Mouse (Mus musculus) left cerebral cortex, postnatal 10 days (tissue): Measurements from ENCODE around the gene Tlr5. TPM values are rescaled to one million over a fixed set of nuclear protein-coding genes. Genes with fewer than 3 reads are reported as not detected.

ENCODE experiments used
- DNase-seq, 2 experiments: peaks; one replicate each; pipeline ENCODE4 v3.0.0; 2021 to 2022; ENCODE audit warnings: low spot score in 2 of 2, mixed read lengths in 1 of 2; ENCODE audit errors: extremely low spot score in 1 of 2
- intact Hi-C: fragments of 180-260 bp; cut with DNase I; formaldehyde crosslinking; loops from one replicate; pipeline ENCODE4 v1.15.1; 2025
- total RNA-seq, 2 experiments: library from RNA; stranded (reverse); gene quantifications; 2 replicates each; pipeline ENCODE4 v1.2.3; 2021

Gene Tlr5
- total RNA-seq, 2 experiments from 2014 or later = 0.34 to 0.45 TPM

DNA sequence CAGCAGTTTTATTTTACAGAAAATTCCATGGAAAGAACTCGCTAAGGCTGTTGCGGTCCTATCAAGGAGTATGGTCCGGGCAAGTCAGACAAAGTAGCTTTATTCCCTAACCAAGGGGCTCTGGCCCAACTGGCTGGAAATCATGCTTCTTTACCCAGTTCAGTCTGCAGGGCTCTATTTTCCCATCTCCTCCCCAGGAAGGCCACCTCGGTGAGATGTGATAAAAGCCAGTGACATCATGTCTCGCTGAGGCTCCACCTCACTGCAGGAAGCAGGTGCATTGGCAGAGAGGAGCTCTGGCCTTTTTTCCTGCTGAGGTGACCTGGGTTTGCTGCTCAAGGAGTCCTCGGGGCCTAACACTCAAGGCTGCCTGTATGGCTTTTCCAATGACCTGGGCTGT, 26.1 kb downstream of the Tlr5 start:
- intact Hi-C loops = no loop called here
- no peak for DNase-seq

DNA sequence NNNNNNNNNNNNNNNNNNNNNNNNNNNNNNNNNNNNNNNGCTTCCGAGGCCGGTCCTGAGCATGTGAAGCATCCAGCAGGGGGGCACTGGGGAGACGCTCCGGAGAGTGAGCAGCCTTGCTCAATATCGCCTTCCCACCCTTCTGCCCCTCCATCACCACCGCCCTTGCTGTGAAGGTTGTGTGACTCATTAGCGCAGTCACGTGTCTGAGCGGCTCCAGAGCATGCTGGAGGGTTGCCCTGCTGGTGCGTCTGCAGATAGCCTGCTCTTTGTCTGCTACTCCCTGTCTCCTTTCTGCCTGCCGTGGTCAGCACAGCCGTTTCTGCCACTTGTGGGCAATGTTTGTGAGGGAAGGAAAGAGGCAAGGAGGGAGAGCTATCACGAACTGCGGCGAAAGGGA, 28.4 kb downstream of the Tlr5 start:
- intact Hi-C loops = no loop called here
- DNase-seq = peak; percentile 71 to 90

DNA sequence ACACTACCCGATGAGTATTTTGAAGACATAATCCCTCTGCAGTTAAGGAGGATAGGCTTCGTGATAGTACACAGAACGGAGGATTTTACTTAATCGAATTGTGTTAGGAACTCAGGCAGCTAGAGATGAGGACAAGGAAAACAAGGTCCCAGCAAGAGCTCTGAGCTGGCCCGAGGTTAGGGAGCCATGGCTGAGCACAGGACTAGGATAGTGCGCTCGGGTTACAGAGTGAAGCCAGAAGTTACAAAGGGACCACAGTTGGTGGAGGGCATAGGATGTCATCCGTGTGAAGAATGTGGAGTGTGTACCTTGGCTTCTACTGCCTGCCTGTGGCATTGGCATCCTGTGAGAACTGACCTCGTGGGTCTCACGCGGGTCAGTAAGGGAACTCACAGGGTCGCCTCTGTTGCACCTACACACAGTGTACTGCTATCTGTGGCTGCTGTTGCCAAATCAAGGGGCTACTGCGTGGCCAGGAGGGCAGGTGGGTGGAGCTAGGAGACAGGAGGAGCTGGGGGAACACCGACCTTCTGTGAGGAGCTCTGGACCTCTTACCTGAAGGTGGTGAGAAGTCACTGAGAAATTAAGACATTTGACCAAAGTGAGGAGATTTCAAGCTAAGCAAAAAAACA, 29.0 kb downstream of the Tlr5 start:
- no peak for DNase-seq
- intact Hi-C loops = no loop called here

DNA sequence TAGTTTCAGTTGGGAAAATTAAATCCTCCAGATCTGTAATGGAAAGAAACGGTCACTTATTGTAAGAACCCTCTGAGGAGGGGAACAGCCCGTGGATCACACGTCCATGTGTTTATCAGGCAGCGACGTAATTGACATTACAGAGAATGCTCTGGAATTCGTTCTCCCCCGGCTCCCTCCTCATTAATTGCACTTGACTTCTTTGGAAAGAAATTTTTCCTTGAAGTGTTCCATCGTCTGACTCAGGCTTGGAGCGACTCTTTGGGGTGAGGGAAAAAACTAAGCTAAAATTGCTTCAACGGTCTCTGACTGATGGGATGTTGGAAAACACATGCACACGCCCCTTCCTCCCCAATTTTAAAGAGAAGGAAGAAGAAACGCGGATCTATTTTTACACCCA, 31.7 kb downstream of the Tlr5 start:
- intact Hi-C loops = no loop called here
- DNase-seq = no peak

DNA sequence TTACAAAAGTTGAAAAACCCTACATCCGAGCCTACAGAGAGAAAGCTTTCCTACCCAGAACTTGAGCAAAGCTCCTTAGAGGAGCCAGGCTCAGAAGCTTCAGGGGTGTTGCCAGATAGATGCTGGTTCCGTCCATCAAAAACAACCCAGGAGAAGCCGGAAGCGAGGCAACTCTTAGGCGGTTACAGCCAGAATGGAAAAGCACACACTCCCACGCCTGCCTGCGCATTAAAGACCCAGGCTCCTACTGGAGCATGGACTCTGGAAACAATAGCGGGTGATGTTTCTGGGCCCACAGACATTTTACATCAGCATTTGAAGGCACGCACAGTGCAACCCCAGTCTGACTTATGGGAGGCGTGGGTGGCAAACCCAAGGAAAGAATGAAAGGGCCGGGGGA, 32.2 kb downstream of the Tlr5 start:
- DNase-seq = no peak
- intact Hi-C loops = no loop called here

DNA sequence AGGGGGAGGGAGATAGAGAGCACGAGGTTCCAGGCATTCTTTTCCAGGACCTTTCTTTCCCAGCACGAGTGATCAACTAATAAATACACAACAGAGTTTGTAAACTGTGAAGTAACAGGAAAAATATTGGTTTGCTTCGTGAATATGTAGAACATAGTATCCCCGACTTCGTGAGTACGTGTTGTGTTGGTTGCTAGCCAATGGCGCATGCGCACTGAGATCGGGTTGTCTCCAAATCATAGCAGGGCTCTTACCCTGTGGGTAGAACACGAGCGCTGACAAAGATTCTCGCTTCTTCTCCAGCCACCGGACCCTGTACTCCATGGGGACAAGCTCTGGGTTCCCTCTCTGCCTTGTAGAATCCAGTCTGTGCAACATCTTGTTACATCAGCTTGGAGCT, 33.2 kb downstream of the Tlr5 start:
- no peak for DNase-seq
- intact Hi-C loops = no loop called here

DNA sequence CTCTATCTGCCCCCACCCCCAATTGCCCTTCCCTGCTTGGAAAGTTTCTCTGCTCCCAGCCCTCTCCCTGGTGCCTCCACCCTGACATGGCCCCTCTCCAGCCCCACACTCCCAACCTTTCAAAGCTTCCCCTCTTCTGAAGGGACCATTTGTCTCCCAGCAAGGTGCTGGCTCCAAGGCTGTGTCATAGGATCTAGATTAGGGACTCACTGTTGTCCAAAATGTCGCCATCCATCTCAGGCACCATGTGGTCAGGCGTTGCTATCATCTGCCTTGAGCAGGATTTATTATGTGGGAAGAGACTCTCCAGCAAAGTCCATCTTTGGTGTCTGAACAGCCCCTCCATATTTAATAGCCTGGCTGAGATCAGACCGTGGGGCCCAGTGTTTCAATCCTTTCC, 34.1 kb downstream of the Tlr5 start:
- intact Hi-C loops = no loop called here
- no peak for DNase-seq

DNA sequence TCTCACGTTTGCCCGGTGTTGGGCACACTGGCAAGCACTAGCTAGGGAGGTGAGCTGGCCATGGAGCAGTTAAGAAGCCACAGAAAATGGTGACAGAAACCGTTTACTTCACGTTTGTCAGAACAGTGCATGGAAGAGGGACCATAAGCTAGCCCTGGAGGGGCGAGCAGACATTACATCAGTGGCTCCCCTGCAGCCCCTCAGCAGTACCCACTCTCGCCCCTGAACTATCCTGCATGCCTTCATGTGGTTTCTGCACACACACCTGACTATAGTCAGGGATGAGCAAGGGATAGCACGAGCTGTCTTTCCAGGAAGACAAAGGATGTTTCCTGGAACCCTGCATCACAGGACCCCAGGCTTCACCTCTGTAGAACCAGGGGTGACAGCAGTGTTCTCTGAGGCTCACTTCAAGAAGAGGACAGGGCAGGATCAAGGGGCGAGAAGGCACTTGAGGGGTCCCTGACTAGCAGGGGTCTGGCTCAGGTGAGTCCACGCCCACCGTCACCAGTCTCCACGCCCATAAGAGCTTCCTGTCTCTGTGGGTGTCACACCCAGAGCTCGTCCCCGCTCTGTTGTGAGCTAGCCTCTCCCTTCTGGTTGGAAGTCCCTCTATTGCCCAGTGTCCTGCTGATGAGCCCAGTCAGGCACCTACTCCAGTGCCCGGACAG, 35.6 kb downstream of the Tlr5 start:
- no peak for DNase-seq
- intact Hi-C loops = no loop called here

DNA sequence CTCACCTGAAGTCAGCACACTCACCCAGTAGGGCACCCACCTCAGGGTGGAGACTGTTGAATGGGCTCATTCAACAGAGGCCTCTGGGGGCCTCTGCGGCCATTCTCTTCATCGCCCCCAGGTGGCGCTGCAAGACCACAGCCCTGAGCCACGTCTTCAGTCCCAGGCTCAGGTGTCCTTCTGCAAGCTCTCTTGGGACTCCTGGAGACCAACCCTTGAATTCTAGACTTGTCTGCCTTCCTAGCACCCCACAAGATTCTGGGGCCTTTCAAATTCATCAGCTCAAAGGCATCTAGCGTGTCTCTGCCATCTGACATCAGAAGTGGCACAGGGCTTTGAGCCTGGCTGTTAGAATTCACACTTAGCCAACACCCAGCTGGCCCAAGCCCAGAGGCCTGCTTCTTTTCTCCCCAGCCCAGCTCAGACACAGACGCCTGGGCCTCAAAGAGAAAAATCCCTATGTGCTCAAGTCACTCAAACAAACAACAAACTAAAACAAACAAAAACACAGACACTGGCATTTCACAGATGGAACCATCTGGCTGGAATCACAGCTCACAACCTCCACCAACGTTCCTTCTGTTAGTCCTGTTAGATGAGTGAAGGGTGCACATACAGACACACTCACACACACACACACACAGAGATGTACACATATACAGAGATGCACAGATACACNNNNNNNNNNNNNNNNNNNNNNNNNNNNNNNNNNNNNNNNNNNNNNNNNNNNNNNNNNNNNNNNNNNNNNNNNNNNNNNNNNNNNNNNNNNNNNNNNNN, 36.6 kb downstream of the Tlr5 start:
- intact Hi-C loops = no loop called here
- peak; percentile 46 to 60 for DNase-seq

Other genes with a start within 250 kb of the Tlr5 start
- not detected for gene Ccdc185, start 205.6 kb upstream of the Tlr5 start, total RNA-seq
- 10 to 100 TPM; 75.2 to 78.9 TPM for gene Susd4, start 190.9 kb upstream of the Tlr5 start, total RNA-seq